Mouse (Mus musculus) forebrain, postnatal 0 days (tissue): ENCODE data around the gene Itpr1. TPM values are rescaled to one million over a fixed set of nuclear protein-coding genes. Genes with fewer than 3 reads are reported as not detected.

Source experiments
- ATAC-seq: fragments of 200-750 bp; cut with Nextera tagmentation; 2 replicates; pipeline ENCODE4 v1.8.0; 2017; ENCODE audit warnings: mild to moderate bottlenecking, moderate library complexity
- DNase-seq: peaks from one replicate; pipeline ENCODE4 v3.0.0-alpha.2; 2015
- H3K27ac ChIP-seq: fragments of 300-500 bp; sonication (generic); 2 replicates; pipeline ENCODE4 v1.5.1; 2014; ENCODE audit warnings: low read depth, mild to moderate bottlenecking, antibody characterized with exemption, low read length, moderate library complexity, mixed read lengths
- H3K27me3 ChIP-seq: fragments of 300-500 bp; sonication (generic); 2 replicates; pipeline ENCODE4 v1.6.1; 2014; ENCODE audit warnings: mild to moderate bottlenecking, low read length, mixed read lengths; ENCODE audit not compliant: insufficient read depth
- H3K36me3 ChIP-seq: fragments of 300-500 bp; sonication (generic); 2 replicates; pipeline ENCODE4 v1.6.1; 2014; ENCODE audit warnings: mild to moderate bottlenecking, moderate library complexity; ENCODE audit not compliant: insufficient read depth
- H3K4me1 ChIP-seq: fragments of 300-500 bp; sonication (generic); 2 replicates; pipeline ENCODE4 v1.6.1; 2014; ENCODE audit warnings: antibody characterized with exemption; ENCODE audit not compliant: insufficient read depth
- H3K4me2 ChIP-seq: fragments of 300-500 bp; sonication (generic); 2 replicates; pipeline ENCODE4 v1.6.1; 2014; ENCODE audit warnings: low read depth, mild to moderate bottlenecking, moderate library complexity
- H3K4me3 ChIP-seq: fragments of 300-500 bp; sonication (generic); 2 replicates; pipeline ENCODE4 v1.5.1; 2014; ENCODE audit warnings: low read depth, low read length, mixed read lengths
- H3K9ac ChIP-seq: fragments of 300-500 bp; sonication (generic); 2 replicates; pipeline ENCODE4 v1.6.1; 2014; ENCODE audit warnings: mild to moderate bottlenecking
- H3K9me3 ChIP-seq: fragments of 300-500 bp; sonication (generic); 2 replicates; pipeline ENCODE4 v1.6.1; 2016; ENCODE audit warnings: low read length
- CTCF ChIP-seq: sonication (generic); IDR thresholded peaks from 2 replicates; pipeline ENCODE4 v1.5.1; 2016; ENCODE audit warnings: antibody characterized with exemption, control low read depth, low read depth
- WGBS: fragments of 180-500 bp; shearing (Covaris S2); extraction: QIAGEN DNeasy Blood & Tissue Kit; methylation state at CpG from one replicate; pipeline ENCODE4 v1.1.7; 2014; 5-methylcytosine and 5-hydroxymethylcytosine counted together
- polyA plus RNA-seq: library from polyadenylated mRNA; unstranded; fragments of >200 nt; fragmentation: Nextera tagmentation; extraction: Ambion mirVana; gene quantifications from 2 replicates; pipeline ENCODE4 v1.2.1, GENCODE M21; 2015
- total RNA-seq: library from RNA; depleted of rRNA; stranded (reverse); fragments of >200 nt; gene quantifications from 2 replicates; pipeline ENCODE4 v1.2.3, GENCODE M21; 2014

Gene Itpr1
- total and polyA plus RNA-seq, 2 experiments from 2014 or later: 5.5 to 39.6 TPM

DNA sequence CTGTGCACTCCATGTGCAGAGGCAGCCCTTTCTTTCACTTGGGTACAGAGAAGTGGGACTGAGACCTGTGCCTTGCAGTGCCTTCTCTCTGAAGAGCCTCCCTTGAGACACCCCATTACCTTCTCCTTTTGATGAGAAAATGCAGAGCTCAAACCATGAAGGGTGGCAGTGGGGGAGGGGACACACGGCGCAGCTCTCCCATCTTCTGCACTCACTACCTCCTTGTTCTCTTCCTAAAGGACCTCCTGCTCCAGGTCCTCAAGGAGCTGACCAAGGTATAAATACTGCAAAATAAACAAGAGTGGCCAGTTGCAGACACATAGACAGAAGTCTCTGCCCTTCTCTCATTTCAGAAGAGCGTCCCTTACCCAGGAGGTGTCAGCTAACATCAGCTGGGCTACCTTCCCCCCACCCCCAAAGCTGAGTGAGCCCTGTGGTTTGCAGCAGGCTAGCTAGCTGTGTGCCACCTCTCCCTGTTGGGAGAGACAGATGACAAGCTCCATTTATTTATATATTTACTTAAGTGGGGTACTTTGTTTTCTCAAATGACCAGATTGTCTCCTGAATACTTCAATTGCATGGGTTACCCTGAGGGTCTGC lies 255.4 kb downstream of the Itpr1 start:
- TF ChIP-seq CTCF: no peak

DNA sequence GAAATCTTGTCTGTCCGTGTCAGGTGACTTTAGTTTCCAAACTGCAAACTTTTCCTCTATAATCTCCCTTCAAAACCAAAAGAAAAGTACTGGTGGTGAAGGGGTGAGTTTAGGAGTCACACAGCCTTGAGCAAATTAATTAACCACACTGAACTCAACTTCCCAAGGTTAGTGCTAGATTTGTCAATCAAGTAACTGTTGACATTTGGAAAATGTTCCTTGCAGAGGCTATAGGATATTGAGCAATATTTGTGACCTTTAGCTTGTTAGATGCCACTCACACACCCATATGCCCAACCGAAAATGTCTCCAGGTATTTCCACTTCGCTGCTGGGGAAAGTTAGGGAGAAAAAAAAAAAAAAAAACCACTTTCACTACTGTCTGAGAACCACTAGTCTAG lies 259.0 kb downstream of the Itpr1 start:
- Histone ChIP-seq H3K9me3 (no peaks in the 10 kb centered on the region), H3K36me3 (no peaks in the 10 kb centered on the region), H3K9ac (no peak overlapping the region), H3K27me3 (no peaks in the 10 kb centered on the region), H3K4me3 (no peak overlapping the region), H3K4me2 (no peak overlapping the region), H3K27ac (no peak overlapping the region), H3K4me1 (no peaks in the 10 kb centered on the region)
- DNase-seq: no peak
- no peak for TF ChIP-seq CTCF
- no peak for ATAC-seq
- 92% methylated on average over 3 of the region's 3 CpGs for WGBS

More for the DNA sequence above, 255.4 kb downstream of the Itpr1 start:
- H3K4me3 ChIP-seq: no peak overlapping the region
- no peaks in the 10 kb centered on the region for H3K9me3 ChIP-seq
- no peak overlapping the region for H3K27ac ChIP-seq
- DNase-seq (no peak), ATAC-seq (no peak)
- no peak overlapping the region for H3K4me2 ChIP-seq
- H3K9ac ChIP-seq: no peak overlapping the region
- 74% methylated on average over 3 of the region's 3 CpGs for WGBS
- H3K4me1 ChIP-seq: no peaks in the 10 kb centered on the region
- no peaks in the 10 kb centered on the region for H3K27me3 ChIP-seq
- no peaks in the 10 kb centered on the region for H3K36me3 ChIP-seq

DNA sequence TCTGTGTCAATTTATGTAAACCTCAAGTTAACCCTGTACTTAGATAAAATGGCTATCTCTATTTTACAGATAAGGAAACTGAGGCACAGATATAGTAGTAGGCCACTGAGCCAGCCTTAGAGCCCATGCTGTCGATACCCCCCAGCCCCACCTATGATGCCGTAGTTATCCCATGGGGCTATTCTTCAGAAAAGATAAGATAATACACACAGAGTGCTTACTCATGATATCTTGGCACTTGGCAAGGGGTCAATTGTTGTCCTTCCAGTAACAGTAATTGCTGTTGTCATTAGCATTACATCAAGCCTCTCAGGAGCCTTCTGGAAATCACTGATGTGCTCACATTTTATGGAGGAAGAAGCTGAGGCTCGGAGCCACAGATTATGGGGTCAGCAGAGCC lies 259.9 kb downstream of the Itpr1 start:
- 86% methylated on average over 3 of the region's 3 CpGs for WGBS
- TF ChIP-seq CTCF: no peak
- no peak overlapping the region for H3K27ac ChIP-seq
- no peaks in the 10 kb centered on the region for H3K27me3 ChIP-seq
- ATAC-seq (no peak), DNase-seq (no peak)
- no peak overlapping the region for H3K4me3 ChIP-seq
- H3K4me1 ChIP-seq: no peaks in the 10 kb centered on the region
- H3K4me2 ChIP-seq: no peak overlapping the region
- H3K9ac ChIP-seq: no peak overlapping the region
- H3K9me3 ChIP-seq: no peaks in the 10 kb centered on the region
- H3K36me3 ChIP-seq: no peaks in the 10 kb centered on the region

DNA sequence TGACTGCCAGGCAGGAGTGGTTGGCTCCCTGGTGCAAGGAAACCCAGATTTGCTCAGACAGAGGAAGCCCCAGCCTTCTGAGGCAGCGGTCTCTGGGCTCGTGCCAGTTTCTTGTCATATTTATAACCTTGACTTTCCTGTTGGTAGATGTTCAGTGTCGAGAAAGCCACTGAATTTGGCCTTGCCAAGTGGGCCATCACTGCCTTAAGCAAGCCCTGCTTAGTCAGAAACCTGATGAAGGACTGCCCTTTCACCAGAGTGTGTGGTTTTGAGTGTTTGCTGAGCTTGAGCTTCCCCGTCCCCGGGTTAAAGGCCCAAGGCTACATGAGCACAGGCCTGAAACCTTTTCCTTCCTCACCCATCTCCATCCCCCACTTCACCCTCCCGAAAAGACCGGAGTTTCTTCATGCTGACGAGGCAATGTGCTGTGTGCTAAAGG lies 263.9 kb downstream of the Itpr1 start:
- no peak for TF ChIP-seq CTCF
- no peaks in the 10 kb centered on the region for H3K36me3 ChIP-seq
- no peak overlapping the region for H3K27ac ChIP-seq
- no peak for DNase-seq
- WGBS: 79% methylated on average over 8 of the region's 8 CpGs
- H3K4me3 ChIP-seq: no peak overlapping the region
- no peaks in the 10 kb centered on the region for H3K27me3 ChIP-seq
- H3K4me2 ChIP-seq: no peak overlapping the region
- no peak overlapping the region for H3K9ac ChIP-seq
- no peak for ATAC-seq
- H3K9me3 ChIP-seq: no peaks in the 10 kb centered on the region
- no peaks in the 10 kb centered on the region for H3K4me1 ChIP-seq

DNA sequence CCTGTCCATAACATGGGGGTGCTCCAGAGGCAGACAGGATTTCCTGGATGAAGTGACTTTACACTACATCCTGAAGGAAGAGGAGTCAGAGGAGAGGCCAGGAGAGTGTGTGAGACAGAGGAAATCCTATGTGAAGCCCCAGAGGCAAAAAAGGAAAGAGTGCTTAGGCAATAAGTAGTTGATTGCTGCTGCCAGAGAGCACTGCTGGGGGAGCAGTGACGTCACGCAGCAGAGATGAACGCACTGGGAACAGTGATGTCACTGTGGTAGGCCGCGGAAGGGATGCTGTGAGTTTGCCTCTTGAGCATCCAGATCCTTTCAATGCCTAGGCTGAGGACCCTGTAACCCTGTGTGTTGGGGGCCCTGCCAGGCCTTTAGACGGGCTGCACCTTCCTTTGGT lies 264.7 kb downstream of the Itpr1 start:
- Histone ChIP-seq H3K36me3 (no peaks in the 10 kb centered on the region), H3K9me3 (no peaks in the 10 kb centered on the region), H3K4me2 (no peak overlapping the region), H3K4me3 (no peak overlapping the region), H3K4me1 (no peaks in the 10 kb centered on the region), H3K27me3 (no peaks in the 10 kb centered on the region), H3K27ac (no peak overlapping the region), H3K9ac (no peak overlapping the region)
- no peak for TF ChIP-seq CTCF
- 91% methylated on average over 6 of the region's 6 CpGs for WGBS
- DNase-seq (no peak), ATAC-seq (no peak)

DNA sequence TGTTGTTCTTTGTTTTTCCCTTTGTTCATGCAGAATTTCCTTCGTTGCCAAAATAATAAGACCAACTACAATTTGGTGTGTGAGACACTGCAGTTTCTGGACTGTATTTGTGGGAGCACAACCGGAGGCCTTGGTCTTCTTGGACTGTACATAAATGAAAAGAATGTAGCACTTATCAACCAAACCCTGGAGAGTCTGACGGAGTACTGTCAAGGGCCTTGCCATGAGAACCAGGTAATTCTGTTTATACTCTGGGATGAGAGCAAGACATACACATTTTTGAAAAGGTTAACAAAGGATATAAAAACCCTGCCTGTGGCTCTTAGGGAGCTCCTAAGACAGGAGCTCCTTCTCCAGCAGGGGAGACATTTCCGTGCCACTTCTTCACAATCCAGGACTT lies 268.3 kb downstream of the Itpr1 start:
- no peaks in the 10 kb centered on the region for H3K9me3 ChIP-seq
- TF ChIP-seq CTCF: no peak
- 89% methylated on average over 4 of the region's 4 CpGs for WGBS

DNA sequence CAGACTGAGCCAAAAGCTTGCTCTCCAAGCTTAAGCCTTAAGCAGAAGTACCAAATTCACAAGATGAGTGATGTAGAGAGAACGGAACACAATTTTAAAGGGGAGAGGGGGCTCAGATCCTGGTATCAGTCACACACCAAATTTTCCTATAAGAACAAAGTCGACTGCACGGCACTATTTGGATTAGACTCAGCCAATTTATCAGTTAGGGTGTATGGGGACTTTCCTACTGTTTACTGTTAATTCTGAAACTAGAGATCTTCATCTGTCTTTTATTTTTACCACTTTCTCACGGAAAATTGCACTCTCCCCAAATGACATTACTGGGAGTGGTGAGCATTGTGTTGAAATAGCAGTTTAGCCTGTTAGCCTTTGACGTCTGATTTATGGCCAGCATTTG lies 269.6 kb downstream of the Itpr1 start:
- WGBS: 94% methylated on average over 5 of the region's 5 CpGs
- Histone ChIP-seq H3K36me3 (0 out of 2 replicates have a peak, but pooled peaks cover 4% of the 10 kb centered on the region), H3K4me2 (no peak overlapping the region), H3K9ac (no peak overlapping the region), H3K27me3 (no peaks in the 10 kb centered on the region), H3K4me1 (no peaks in the 10 kb centered on the region), H3K4me3 (no peak overlapping the region), H3K9me3 (no peaks in the 10 kb centered on the region), H3K27ac (no peak overlapping the region)
- TF ChIP-seq CTCF: no peak
- ATAC-seq: no peak
- DNase-seq: no peak

More for the DNA sequence above, 268.3 kb downstream of the Itpr1 start:
- no peaks in the 10 kb centered on the region for H3K4me1 ChIP-seq
- no peak overlapping the region for H3K27ac ChIP-seq
- DNase-seq (no peak), ATAC-seq (no peak)
- H3K36me3 ChIP-seq: 0 out of 2 replicates have a peak, but pooled peaks cover 4% of the 10 kb centered on the region
- H3K4me3 ChIP-seq: no peak overlapping the region
- H3K4me2 ChIP-seq: no peak overlapping the region
- no peaks in the 10 kb centered on the region for H3K27me3 ChIP-seq
- H3K9ac ChIP-seq: no peak overlapping the region
